Mouse (Mus musculus) liver, adult 2 months (tissue): ENCODE measurements around the gene Defb47. TPM values are rescaled to one million over a fixed set of nuclear protein-coding genes. Genes with fewer than 3 reads are reported as not detected.

Experiments
- DNase-seq: peaks from one replicate; pipeline ENCODE4 v3.0.0-alpha.2; 2011; ENCODE audit warnings: low read depth, low spot score; ENCODE audit errors: extremely low read depth
- H3K27ac ChIP-seq: fragments of 200-500 bp; replicated peaks from 2 replicates; pipeline ENCODE4 v1.5.1; 2012; ENCODE audit warnings: low read depth, mild to moderate bottlenecking, control low read depth, inconsistent platforms, low read length; ENCODE audit not compliant: insufficient read depth
- H3K27me3 ChIP-seq: fragments of 200-500 bp; 2 replicates; pipeline ENCODE4 v1.6.1; 2012; ENCODE audit warnings: mild to moderate bottlenecking, moderate library complexity, low read length, inconsistent platforms; ENCODE audit not compliant: control insufficient read depth, insufficient read depth
- H3K36me3 ChIP-seq: fragments of 200-500 bp; 2 replicates; pipeline ENCODE4 v1.6.1; 2012; ENCODE audit warnings: low read length, inconsistent platforms; ENCODE audit not compliant: control insufficient read depth, insufficient read depth
- H3K4me1 ChIP-seq: fragments of 200-500 bp; 2 replicates; pipeline ENCODE4 v1.6.1; 2011; ENCODE audit warnings: low read length; ENCODE audit not compliant: control insufficient read depth, insufficient read depth
- H3K4me3 ChIP-seq: fragments of 200-500 bp; 2 replicates; pipeline ENCODE4 v1.5.1; 2011; ENCODE audit warnings: low read depth, mild to moderate bottlenecking, control low read depth, low read length, moderate library complexity; ENCODE audit not compliant: insufficient read depth
- H3K79me2 ChIP-seq: fragments of 200-500 bp; 2 replicates; pipeline ENCODE4 v1.6.1; 2012; ENCODE audit warnings: inconsistent platforms, mild to moderate bottlenecking, low read length, moderate library complexity; ENCODE audit not compliant: control insufficient read depth, insufficient read depth
- H3K9ac ChIP-seq: fragments of 200-500 bp; 2 replicates; pipeline ENCODE4 v1.6.1; 2012; ENCODE audit warnings: low read depth, mild to moderate bottlenecking, control low read depth, inconsistent platforms, low read length
- CTCF ChIP-seq: fragments of 200-500 bp; IDR thresholded peaks from 2 replicates; pipeline ENCODE4 v1.5.1; 2011; ENCODE audit warnings: low read depth, low read length, control low read depth
- POLR2A ChIP-seq: fragments of 200-500 bp; IDR thresholded peaks from 2 replicates; pipeline ENCODE4 v1.6.1; 2011; ENCODE audit warnings: low read length, control low read depth; ENCODE audit not compliant: insufficient read depth; ENCODE audit errors: extremely low read depth
- WGBS: fragments of 180-500 bp; shearing (Covaris S2); methylation state at CpG from one replicate; pipeline ENCODE4 v1.1.7; 2018; 5-methylcytosine and 5-hydroxymethylcytosine counted together
- polyA plus RNA-seq: library from polyadenylated mRNA; depleted of rRNA; stranded (reverse); fragments of >200 nt; gene quantifications from 2 replicates; pipeline ENCODE4 v1.2.3, GENCODE M21; 2012
- total RNA-seq: library from RNA; depleted of rRNA; stranded (reverse); fragments of >200 nt; gene quantifications from 2 replicates; pipeline ENCODE4 v1.2.3, GENCODE M21; 2014

Gene Defb47
- total and polyA plus RNA-seq, 2 experiments = not detected

DNA sequence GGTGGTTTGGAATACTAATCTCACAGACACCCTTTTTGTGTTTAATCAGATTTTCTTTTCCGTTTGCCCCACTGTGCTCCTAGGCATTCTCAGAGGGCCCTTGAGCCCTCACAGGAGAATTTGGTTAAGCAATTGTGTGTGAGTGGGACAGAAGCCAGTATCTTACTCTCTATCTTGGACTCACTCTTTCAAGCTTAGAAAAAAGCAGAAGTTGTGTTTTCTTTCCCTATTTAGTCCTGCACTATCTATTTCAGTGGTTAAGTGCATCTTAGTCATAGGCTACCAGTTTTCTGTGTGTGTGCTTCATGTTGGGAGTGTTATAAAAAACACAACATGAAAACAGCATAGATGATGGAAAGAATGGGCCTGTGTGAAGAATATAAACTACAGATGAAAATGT, 18.1 kb upstream of the Defb47 start:
- 41% methylated on average over 1 of the region's 1 CpGs for WGBS
- no peak overlapping the region for H3K4me3 ChIP-seq
- DNase-seq = no peak
- no peaks in the 10 kb centered on the region for H3K4me1 ChIP-seq
- no peak overlapping the region for H3K9ac ChIP-seq
- H3K79me2 ChIP-seq = no peaks in the 10 kb centered on the region
- H3K27ac ChIP-seq = no peak overlapping the region
- H3K27me3 ChIP-seq = no peaks in the 10 kb centered on the region
- H3K36me3 ChIP-seq = no peaks in the 10 kb centered on the region
- no peak for TF ChIP-seq POLR2A
- TF ChIP-seq CTCF = no peak

DNA sequence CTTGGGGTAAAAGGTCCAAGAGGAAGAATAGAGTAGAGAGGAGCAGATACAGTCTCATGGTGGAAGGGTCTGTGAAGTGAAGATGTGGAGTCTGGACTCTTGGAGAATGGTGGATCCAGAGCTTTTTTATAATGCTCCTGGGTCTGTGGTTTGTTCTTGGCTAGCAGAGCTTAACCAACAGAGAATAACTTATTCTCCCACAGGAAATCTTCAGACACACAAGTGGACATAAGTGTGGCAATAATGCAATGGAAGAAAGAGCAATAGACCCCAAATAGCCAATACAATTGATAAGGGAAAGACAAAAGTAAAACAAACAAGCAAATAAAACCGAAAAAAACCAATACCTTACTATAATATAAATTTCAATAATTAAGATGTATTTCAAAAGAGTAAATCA, 13.5 kb upstream of the Defb47 start, which contains the start of gene Defb48:
TSS of gene Defb48 (minus strand) at position 101 of the 400 bp plus-strand sequence.
- H3K4me1 ChIP-seq = no peaks in the 10 kb centered on the region
- no peaks in the 10 kb centered on the region for H3K27me3 ChIP-seq
- H3K79me2 ChIP-seq = no peaks in the 10 kb centered on the region
- 69% methylated on average over 1 of the region's 1 CpGs for WGBS
- no peak within 1 kb of the TSS for H3K4me3 ChIP-seq
- H3K36me3 ChIP-seq = no peaks in the 10 kb centered on the region
- no peak within 1 kb of the TSS for H3K9ac ChIP-seq
- TF ChIP-seq POLR2A = no peak
- TF ChIP-seq CTCF = no peak
- no peak within 1 kb of the TSS for H3K27ac ChIP-seq
- no peak for DNase-seq

DNA sequence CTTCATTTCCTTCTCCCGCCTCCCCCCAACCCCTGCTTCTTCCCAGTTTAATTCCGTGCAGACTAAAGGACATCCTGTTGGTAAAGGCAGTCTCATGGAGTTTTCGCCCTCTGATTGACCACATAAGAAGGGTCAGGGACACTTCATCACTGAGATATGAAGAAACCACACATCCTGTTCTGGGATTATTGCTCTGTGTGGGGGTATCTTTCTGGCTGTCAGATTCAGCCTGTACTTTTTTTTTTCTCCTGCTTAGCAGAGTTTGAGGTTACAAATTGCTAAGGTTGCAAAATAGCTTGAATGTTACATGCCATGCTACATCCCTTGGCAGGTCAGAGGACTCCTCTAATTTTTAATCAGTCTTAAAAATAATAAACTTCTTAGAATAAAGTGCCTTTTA, 6.6 kb upstream of the Defb47 start:
- TF ChIP-seq POLR2A (no peak), CTCF (no peak)
- Histone ChIP-seq H3K36me3 (no peaks in the 10 kb centered on the region), H3K79me2 (no peaks in the 10 kb centered on the region), H3K27me3 (peaks cover 3% of the 10 kb centered on the region; the same call in 1 of the 2 replicates), H3K4me1 (no peaks in the 10 kb centered on the region), H3K27ac (no peak overlapping the region), H3K9ac (no peak overlapping the region), H3K4me3 (no peak overlapping the region)
- WGBS = 66% methylated on average over 3 of the region's 3 CpGs
- peak; percentile 9 for DNase-seq

DNA sequence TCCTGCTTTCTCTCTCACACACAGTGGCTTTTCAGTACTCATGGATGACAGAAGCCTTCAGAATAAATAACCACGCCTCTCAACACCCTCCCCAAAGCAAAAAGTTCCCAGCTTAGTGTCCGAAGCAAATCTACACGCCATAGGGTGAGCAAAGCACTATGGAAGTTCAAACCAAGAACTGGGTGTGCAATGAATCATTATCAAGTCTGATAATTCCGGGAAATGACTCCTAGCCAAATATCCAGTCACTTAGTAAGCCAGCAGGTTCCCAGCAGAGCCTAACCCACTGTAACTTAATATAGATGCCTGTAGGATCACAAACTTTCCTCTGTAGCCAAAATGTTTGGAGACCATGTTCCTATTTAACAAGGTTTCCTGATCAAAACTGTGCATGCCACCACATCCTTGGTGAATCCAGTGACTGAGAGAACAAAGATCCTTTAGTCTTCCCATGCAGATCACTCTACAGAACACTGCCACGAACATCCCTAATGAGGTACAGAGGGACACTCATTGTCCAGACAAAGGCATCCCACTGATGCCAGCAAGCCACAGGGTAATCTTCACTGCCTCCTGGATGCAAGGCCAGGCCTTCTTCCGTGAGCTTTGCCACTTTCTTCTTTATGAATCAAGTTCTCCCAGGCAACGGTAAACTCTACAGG, 5.9 kb upstream of the Defb47 start:
- no peak overlapping the region for H3K27ac ChIP-seq
- no peak overlapping the region for H3K4me3 ChIP-seq
- H3K4me1 ChIP-seq = no peaks in the 10 kb centered on the region
- no peak for DNase-seq
- no peaks in the 10 kb centered on the region for H3K79me2 ChIP-seq
- H3K27me3 ChIP-seq = peaks cover 3% of the 10 kb centered on the region; the same call in 1 of the 2 replicates
- no peaks in the 10 kb centered on the region for H3K36me3 ChIP-seq
- TF ChIP-seq POLR2A = no peak
- no peak for TF ChIP-seq CTCF
- no peak overlapping the region for H3K9ac ChIP-seq
- 83% methylated on average over 7 of the region's 7 CpGs for WGBS

DNA sequence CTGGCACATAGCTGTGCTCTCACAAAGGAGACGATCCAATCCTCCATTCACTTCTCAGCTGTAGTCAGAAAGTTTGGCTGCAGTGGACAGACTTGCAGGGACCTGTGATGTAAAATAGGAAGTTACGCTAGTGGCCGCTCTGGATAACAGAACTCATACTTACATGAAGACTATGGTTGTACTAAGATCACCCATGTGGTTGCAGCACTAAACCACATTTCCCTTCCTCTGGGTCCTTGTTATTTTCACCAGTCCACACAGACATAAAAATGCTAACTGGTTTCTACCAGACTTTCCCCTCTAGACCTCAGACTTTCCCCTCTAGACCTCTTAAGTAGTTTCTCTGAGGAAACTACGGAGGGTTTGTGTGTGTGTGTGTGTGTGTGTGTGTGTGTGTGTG, 1.1 kb downstream of the Defb47 start:
- DNase-seq = no peak
- H3K79me2 ChIP-seq = no peaks in the 10 kb centered on the region
- H3K27me3 ChIP-seq = no peaks in the 10 kb centered on the region
- no peaks in the 10 kb centered on the region for H3K36me3 ChIP-seq
- TF ChIP-seq POLR2A (no peak), CTCF (no peak)
- 90% methylated on average over 4 of the region's 4 CpGs for WGBS
- no peak overlapping the region for H3K9ac ChIP-seq
- H3K4me3 ChIP-seq = no peak overlapping the region
- no peak overlapping the region for H3K27ac ChIP-seq
- no peaks in the 10 kb centered on the region for H3K4me1 ChIP-seq

DNA sequence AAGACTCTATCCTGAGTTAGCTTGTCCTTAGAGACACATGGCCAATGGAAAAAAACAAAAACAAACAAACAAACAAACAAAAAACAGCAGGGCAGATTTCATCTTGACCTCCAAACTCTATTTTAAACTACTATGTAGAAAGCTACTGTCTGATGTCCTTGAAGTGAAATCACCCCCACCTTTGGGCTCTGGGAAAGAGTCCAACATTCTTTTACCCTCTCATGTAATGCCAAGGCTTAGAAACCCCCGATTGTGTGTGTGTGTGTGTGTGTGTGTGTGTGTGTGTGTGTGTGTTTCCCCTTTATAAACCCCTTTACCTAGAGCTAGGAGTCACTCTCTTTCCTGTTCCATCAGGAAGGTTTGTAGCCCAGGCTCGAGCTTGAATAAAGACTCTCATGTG, 4.7 kb downstream of the Defb47 start:
- no peak overlapping the region for H3K9ac ChIP-seq
- no peaks in the 10 kb centered on the region for H3K36me3 ChIP-seq
- DNase-seq = no peak
- H3K27ac ChIP-seq = no peak overlapping the region
- H3K4me3 ChIP-seq = no peak overlapping the region
- H3K27me3 ChIP-seq = no peaks in the 10 kb centered on the region
- no peaks in the 10 kb centered on the region for H3K79me2 ChIP-seq
- WGBS = 41% methylated on average over 2 of the region's 2 CpGs
- TF ChIP-seq POLR2A (no peak), CTCF (no peak)
- no peaks in the 10 kb centered on the region for H3K4me1 ChIP-seq
